Mouse (Mus musculus): Measurements from ENCODE around the gene Adgrg6.

Adgrg6 gene

DNA sequence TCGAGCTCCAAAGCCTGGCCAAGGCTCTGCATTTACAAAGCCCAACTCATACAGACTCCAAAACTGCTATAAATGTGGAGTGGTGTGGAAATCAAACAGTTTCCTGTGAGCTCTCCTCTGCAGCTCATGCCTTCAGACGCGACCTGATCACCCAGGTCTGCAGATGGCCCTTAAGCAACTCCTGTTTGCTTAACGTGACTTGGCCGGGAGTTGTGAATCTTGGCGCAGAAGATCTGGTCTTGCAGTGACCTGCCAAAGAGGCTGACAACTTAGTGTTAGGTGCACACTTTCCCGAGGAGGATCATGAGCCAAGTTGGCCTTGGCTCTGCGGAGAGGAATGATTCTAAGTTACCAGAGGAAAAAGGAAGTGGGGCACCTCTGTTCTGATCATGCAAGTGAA is 143.7 kb downstream of the Adgrg6 start:
- peak in 1 of 2 experiments; percentile 53 for DNase-seq (ENCODE audit: inconsistent age in 2 of 2, low spot score in 1 of 2)

DNA sequence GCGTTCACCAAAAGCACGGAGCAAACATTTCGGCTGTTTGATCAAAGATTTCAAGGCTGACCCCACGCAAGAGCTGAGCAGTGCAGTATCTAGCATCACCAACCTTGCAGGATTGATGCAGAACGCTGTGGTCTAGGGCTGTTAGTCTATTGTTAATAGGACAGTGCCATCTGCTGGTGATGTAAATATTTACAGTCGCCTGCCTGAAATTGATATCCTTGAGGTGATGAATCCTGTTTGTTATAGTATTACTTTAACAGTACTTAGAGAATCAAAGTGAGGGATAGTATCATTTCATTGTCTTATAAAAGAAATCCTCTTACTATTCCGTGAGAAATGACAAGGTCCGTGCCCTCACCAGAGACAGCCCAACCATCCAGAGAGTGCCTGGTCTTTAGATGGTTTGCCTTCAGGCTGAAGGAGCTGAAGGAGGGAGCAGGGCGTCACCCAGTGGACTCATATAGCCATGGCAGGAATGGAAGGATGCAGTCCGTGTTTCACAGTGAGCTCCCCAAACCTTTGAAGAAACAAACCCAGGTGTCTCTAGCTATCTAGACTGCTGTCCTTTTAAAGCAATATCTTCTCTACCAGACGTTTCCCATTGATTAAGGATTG is 154.3 kb downstream of the Adgrg6 start:
- peak; percentile 25 to 88 for DNase-seq (ENCODE audit: inconsistent age in 2 of 2, low spot score in 1 of 2)

DNA sequence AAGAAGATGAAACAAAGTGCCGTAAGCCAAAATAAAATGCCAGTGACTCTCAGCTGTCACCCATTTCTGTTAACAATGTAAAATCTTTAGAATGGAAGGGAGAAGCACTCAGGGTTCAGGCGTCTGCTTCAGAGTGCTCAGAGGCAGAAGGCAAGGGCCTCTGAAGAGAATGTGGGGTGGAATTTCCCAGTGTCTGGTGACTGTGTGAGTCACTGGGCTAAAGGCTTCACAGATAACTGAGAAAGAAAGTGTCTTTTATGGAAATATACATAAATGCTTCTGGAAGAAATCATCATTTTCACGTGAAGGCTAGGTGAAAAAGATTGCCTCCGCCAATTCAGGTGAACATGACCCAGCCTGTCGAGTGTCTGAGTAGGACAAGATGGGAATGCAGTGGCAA is 159.9 kb downstream of the Adgrg6 start:
- no peak for DNase-seq (ENCODE audit: inconsistent age in 2 of 2, low spot score in 1 of 2)

DNA sequence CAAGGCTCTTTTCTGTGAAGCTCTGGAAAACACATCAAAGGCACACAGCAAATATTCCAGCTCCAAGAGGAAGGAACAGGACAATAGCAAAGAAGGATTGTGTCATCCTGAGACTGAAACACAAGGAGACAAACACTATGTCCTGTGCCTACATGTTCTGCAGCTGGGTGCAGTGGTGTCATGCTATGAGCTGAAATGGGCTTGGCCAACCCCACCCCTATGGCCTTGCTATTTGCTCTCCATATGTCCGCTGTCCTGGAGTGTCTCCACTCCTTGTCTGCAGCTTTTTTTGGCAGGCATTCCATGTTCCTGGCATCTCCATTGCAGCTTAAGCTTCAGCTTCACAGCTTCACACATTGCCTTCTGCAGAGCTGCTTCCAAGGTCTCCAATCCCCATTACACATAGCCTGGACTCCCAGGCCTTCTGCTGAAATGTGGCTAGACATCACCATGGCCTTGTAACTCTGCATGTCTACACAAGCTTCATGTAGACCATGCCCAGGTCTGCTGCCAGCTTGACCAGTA is 180.3 kb downstream of the Adgrg6 start:
- no peak for DNase-seq (ENCODE audit: inconsistent age in 2 of 2, low spot score in 1 of 2)

DNA sequence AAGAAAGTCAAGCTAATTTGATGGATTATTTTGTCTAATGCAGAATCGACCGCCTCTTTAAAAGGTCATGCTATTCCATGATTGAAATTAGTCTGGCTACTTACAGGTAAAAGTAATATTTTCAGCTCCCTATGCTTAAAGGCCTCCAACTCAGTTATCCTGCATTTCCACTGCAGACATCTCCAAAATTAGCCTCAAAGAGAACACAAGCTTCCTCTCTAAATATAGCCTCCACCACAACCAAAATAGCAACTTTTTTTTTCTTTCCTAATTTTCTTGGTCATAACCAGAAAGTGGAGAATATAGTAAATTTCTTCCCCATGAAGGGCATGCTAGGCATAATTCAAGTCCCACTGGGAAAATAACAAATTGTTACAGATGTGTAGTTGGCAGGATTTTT is 182.2 kb downstream of the Adgrg6 start:
- DNase-seq (ENCODE audit: inconsistent age in 2 of 2, low spot score in 1 of 2): no peak

DNA sequence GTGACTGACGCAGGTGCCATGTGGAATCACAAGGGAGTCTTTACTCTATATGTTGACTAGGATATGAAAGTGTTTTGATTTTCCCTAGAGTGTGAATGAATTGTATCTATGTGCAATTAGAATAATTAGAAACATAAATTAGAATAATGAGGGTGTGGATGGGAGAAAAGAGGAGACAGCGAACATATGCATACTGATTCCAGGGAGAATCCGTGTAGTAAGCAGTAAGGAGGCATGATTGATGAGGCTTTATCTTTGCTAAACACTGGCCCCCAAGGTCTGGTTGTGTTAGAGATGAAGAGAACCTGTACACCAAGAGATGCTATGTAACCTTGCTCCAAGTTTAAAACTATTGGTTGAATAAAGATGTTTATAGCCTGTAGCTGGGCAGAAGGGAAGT is 187.2 kb downstream of the Adgrg6 start:
- DNase-seq (ENCODE audit: inconsistent age in 2 of 2, low spot score in 1 of 2): no peak

Data from adrenal gland, adult (tissue).